Mouse (Mus musculus) MEL (cell line): ENCODE data around the gene Teddm1a. TPM values are rescaled to one million over a fixed set of nuclear protein-coding genes. Genes with fewer than 3 reads are reported as not detected.

ENCODE experiments used
- DNase-seq: peaks from one replicate; pipeline ENCODE4 v3.0.0; 2011; ENCODE audit warnings: low read depth, low spot score
- H3K27ac ChIP-seq: 2 replicates; pipeline ENCODE4 v1.5.1; 2012; ENCODE audit warnings: low read depth, mild to moderate bottlenecking, control low read depth, low read length, moderate library complexity; ENCODE audit not compliant: control insufficient read depth
- H3K27me3 ChIP-seq, 2 experiments: fragments of 150-350 bp in 1 of 2; sonication (generic) in 1 of 2; 2 replicates each; pipeline ENCODE4 v1.6.1; 2012; ENCODE audit warnings: low read length in 2 of 2, mild to moderate bottlenecking in 2 of 2, improper control_type of control experiment in 1 of 2, moderate library complexity in 1 of 2; ENCODE audit not compliant: insufficient read depth in 2 of 2, control insufficient read depth in 1 of 2
- H3K36me3 ChIP-seq, 2 experiments: 2 replicates each; pipeline ENCODE4 v1.6.1; 2012 to 2014; ENCODE audit warnings: low read length in 2 of 2, improper control_type of control experiment in 1 of 2, inconsistent platforms in 1 of 2, mild to moderate bottlenecking in 1 of 2; ENCODE audit not compliant: insufficient read depth in 2 of 2, control insufficient read depth in 1 of 2
- H3K4me1 ChIP-seq, 2 experiments: fragments of 150-350 bp in 1 of 2; sonication (generic) in 1 of 2; 2 replicates each; pipeline ENCODE4 v1.6.1; 2012; ENCODE audit warnings: low read length in 2 of 2, improper control_type of control experiment in 1 of 2, mild to moderate bottlenecking in 1 of 2; ENCODE audit not compliant: insufficient read depth in 2 of 2, control insufficient read depth in 1 of 2
- H3K4me3 ChIP-seq, 2 experiments: fragments of 150-350 bp in 1 of 2; sonication (generic) in 1 of 2; 2 replicates each; pipeline ENCODE4 v1.5.1; 2012; ENCODE audit warnings: low read depth in 2 of 2, low read length in 2 of 2, mild to moderate bottlenecking in 2 of 2, moderate library complexity in 2 of 2, control low read depth in 1 of 2, improper control_type of control experiment in 1 of 2; ENCODE audit not compliant: control insufficient read depth in 1 of 2, insufficient read depth in 1 of 2
- H3K79me2 ChIP-seq: 2 replicates; pipeline ENCODE4 v1.6.1; 2012; ENCODE audit warnings: mild to moderate bottlenecking, low read length, moderate library complexity; ENCODE audit not compliant: control insufficient read depth, poor library complexity, insufficient read depth
- H3K9ac ChIP-seq: 2 replicates; pipeline ENCODE4 v1.6.1; 2012; ENCODE audit warnings: low read depth, mild to moderate bottlenecking, control low read depth, low read length, moderate library complexity; ENCODE audit not compliant: control insufficient read depth, poor library complexity, severe bottlenecking
- H3K9me3 ChIP-seq: fragments of 150-350 bp; sonication (generic); replicated peaks from 2 replicates; pipeline ENCODE4 v1.6.1; 2012; ENCODE audit warnings: mild to moderate bottlenecking, low read length, improper control_type of control experiment, moderate library complexity; ENCODE audit not compliant: insufficient read depth
- BHLHE40 ChIP-seq: IDR thresholded peaks from 2 replicates; pipeline ENCODE4 v1.6.1; 2012; ENCODE audit warnings: low read depth, mild to moderate bottlenecking, inconsistent platforms, low read length, improper control_type of control experiment, borderline replicate concordance
- CHD1 ChIP-seq: IDR thresholded peaks from 2 replicates; pipeline ENCODE4 v1.6.1; 2012; ENCODE audit warnings: low read depth, mild to moderate bottlenecking, inconsistent platforms, low read length, improper control_type of control experiment
- CHD2 ChIP-seq: IDR thresholded peaks from 2 replicates; pipeline ENCODE4 v1.6.1; 2011; ENCODE audit warnings: low read length, improper control_type of control experiment
- CTCF ChIP-seq, 3 experiments: IDR thresholded peaks in 2 of 3; conservative IDR thresholded peaks in 1 of 3; 2 replicates each; pipeline ENCODE4 v1.5.1; 2011 to 2012; ENCODE audit warnings: low read length in 3 of 3, low read depth in 2 of 3, mild to moderate bottlenecking in 2 of 3, improper control_type of control experiment in 1 of 3, inconsistent platforms in 1 of 3, mixed read lengths in 1 of 3, moderate library complexity in 1 of 3; ENCODE audit not compliant: control insufficient read depth in 1 of 3, insufficient read depth in 1 of 3, poor library complexity in 1 of 3, severe bottlenecking in 1 of 3
- E2F4 ChIP-seq: IDR thresholded peaks from 2 replicates; pipeline ENCODE4 v1.6.1; 2011; ENCODE audit warnings: low read depth, low read length, improper control_type of control experiment, borderline replicate concordance
- EP300 ChIP-seq, 2 experiments: IDR thresholded peaks; 2 replicates each; pipeline ENCODE4 v1.6.1; 2011; ENCODE audit warnings: improper control_type of control experiment in 2 of 2, low read length in 2 of 2, low read depth in 1 of 2, mild to moderate bottlenecking in 1 of 2
- GATA1 ChIP-seq: IDR thresholded peaks from 2 replicates; pipeline ENCODE4 v1.6.1; 2011; ENCODE audit warnings: low read depth, low read length, improper control_type of control experiment
- JUND ChIP-seq: IDR thresholded peaks from 2 replicates; pipeline ENCODE4 v1.6.1; 2011; ENCODE audit warnings: low read depth, mild to moderate bottlenecking, improper control_type of control experiment, low read length
- KAT2A ChIP-seq: conservative IDR thresholded peaks from 2 replicates; pipeline ENCODE4 v1.6.1; 2012; ENCODE audit warnings: low read depth, low read length, improper control_type of control experiment, inconsistent platforms
- MAX ChIP-seq: IDR thresholded peaks from 2 replicates; pipeline ENCODE4 v1.6.1; 2011; ENCODE audit warnings: low read length, improper control_type of control experiment
- MAZ ChIP-seq: IDR thresholded peaks from 2 replicates; pipeline ENCODE4 v1.6.1; 2012; ENCODE audit warnings: low read depth, mild to moderate bottlenecking, inconsistent platforms, low read length, improper control_type of control experiment
- MEF2A ChIP-seq: IDR thresholded peaks from 2 replicates; pipeline ENCODE4 v1.6.1; 2014; ENCODE audit warnings: low read depth, mild to moderate bottlenecking, inconsistent platforms, low read length, improper control_type of control experiment; ENCODE audit not compliant: poor library complexity, insufficient replicate concordance, severe bottlenecking; ENCODE audit errors: extremely low read depth
- MXI1 ChIP-seq: IDR thresholded peaks from 2 replicates; pipeline ENCODE4 v1.6.1; 2011; ENCODE audit warnings: mild to moderate bottlenecking, low read depth, low read length, improper control_type of control experiment
- MYB ChIP-seq: IDR thresholded peaks from 2 replicates; pipeline ENCODE4 v1.6.1; 2011; ENCODE audit warnings: mild to moderate bottlenecking, low read depth, low read length, improper control_type of control experiment
- MYC ChIP-seq: IDR thresholded peaks from 2 replicates; pipeline ENCODE4 v1.6.1; 2011; ENCODE audit warnings: low read depth, mild to moderate bottlenecking, low read length, improper control_type of control experiment, moderate library complexity
- NRF1 ChIP-seq: IDR thresholded peaks from 2 replicates; pipeline ENCODE4 v1.6.1; 2014; ENCODE audit warnings: low read depth, mild to moderate bottlenecking, inconsistent platforms, low read length, improper control_type of control experiment, moderate library complexity; ENCODE audit not compliant: poor library complexity, insufficient read depth, severe bottlenecking
- RCOR1 ChIP-seq: IDR thresholded peaks from 2 replicates; pipeline ENCODE4 v1.6.1; 2012; ENCODE audit warnings: low read depth, mild to moderate bottlenecking, inconsistent platforms, low read length, improper control_type of control experiment
- SIN3A ChIP-seq: IDR thresholded peaks from 2 replicates; pipeline ENCODE4 v1.6.1; 2012; ENCODE audit warnings: low read length, improper control_type of control experiment, inconsistent platforms
- SMC3 ChIP-seq: IDR thresholded peaks from 2 replicates; pipeline ENCODE4 v1.6.1; 2011; ENCODE audit warnings: low read depth, low read length, improper control_type of control experiment
- TAL1 ChIP-seq: IDR thresholded peaks from 2 replicates; pipeline ENCODE4 v1.6.1; 2012; ENCODE audit warnings: mild to moderate bottlenecking, inconsistent platforms, low read length, moderate library complexity, mixed read lengths
- TBP ChIP-seq: IDR thresholded peaks from 2 replicates; pipeline ENCODE4 v1.8.0; 2011; ENCODE audit warnings: low read depth, low read length, improper control_type of control experiment
- ZC3H11A ChIP-seq: IDR thresholded peaks from 2 replicates; pipeline ENCODE4 v1.6.1; 2012; ENCODE audit warnings: low read depth, mild to moderate bottlenecking, inconsistent platforms, low read length, improper control_type of control experiment
- ZKSCAN1 ChIP-seq: IDR thresholded peaks from 2 replicates; pipeline ENCODE4 v1.6.1; 2012; ENCODE audit warnings: low read depth, mild to moderate bottlenecking, inconsistent platforms, low read length, improper control_type of control experiment, moderate library complexity
- ZNF384 ChIP-seq: IDR thresholded peaks from 2 replicates; pipeline ENCODE4 v1.6.1; 2012; ENCODE audit warnings: low read depth, mild to moderate bottlenecking, inconsistent platforms, low read length, improper control_type of control experiment
- polyA plus RNA-seq, 2 experiments: library from polyadenylated mRNA; stranded (reverse) in 1 of 2; unstranded in 1 of 2; fragments of >175 nt in 1 of 2; fragments of >200 nt in 1 of 2; gene quantifications; 2 replicates each; pipeline versions ENCODE4 v1.2.1 to v1.2.4; 2012; ENCODE audit warnings: low replicate concordance in 2 of 2, low read depth in 1 of 2; ENCODE audit not compliant: insufficient read length in 2 of 2, insufficient read depth in 1 of 2, missing spikeins in 1 of 2
- total RNA-seq: library from RNA; depleted of rRNA; stranded (reverse); fragments of 300-350 nt; gene quantifications from 2 replicates; pipeline ENCODE4 v1.2.3, GENCODE M21; 2012

Teddm1a gene
- total and polyA plus RNA-seq, 3 experiments: not detected

DNA sequence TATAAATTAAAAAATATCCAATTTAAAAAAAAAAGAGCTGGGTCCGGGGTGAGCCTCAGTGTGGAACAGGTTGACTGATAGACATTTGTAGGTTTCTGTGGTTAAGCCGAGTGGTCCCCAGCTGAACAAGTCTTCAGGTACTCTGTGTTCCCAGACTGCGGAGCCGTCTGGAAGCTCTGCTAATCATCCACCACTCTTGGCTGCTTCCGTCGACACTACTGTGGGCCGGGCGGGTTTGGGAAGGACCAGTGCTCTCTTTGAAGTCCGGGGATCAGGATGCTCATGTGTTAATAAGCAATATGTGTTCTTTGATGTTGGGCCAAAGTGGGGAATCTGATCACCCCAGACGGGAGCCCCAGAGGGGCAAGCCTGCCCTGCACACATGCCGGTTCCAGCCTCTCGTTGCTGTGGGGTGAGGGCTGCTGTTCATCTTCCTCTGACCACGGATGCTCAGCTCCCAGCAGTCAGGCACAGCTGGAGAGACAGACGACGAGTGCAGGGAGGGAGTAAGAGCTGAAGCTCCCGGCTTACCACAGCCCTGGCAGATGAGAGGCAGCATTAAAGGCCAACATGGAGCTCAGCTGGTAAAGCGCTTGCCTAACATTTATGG is 5.4 kb upstream of the Teddm1a start:
- Histone ChIP-seq H3K27me3 (peaks cover 0 to 1% of the 10 kb centered on the region in 2 experiments; a peak in 2 of 4 replicates), H3K4me1 (no peaks in the 10 kb centered on the region), H3K79me2 (no peaks in the 10 kb centered on the region), H3K9ac (no peak overlapping the region), H3K4me3 (no peak overlapping the region), H3K36me3 (no peaks in the 10 kb centered on the region), H3K27ac (no peak overlapping the region), H3K9me3 (no peaks in the 10 kb centered on the region)
- no peak for TF ChIP-seq RCOR1
- no peak for TF ChIP-seq TAL1
- no peak for TF ChIP-seq NRF1
- no peak for TF ChIP-seq GATA1
- TF ChIP-seq EP300 (IDR thresholded peaks at IDR 0.05; ENCODE audit: low read depth in 1 of 2, low read length in 2 of 2): no peak
- no peak for TF ChIP-seq MAZ
- TF ChIP-seq TBP: no peak
- no peak for TF ChIP-seq MAX
- no peak for TF ChIP-seq MYB
- no peak for TF ChIP-seq E2F4
- no peak for TF ChIP-seq SIN3A
- no peak for TF ChIP-seq CHD1
- TF ChIP-seq BHLHE40: no peak
- no peak for TF ChIP-seq KAT2A
- DNase-seq: no peak

- no peak overlapping the region for H3K27ac ChIP-seq
- H3K9me3 ChIP-seq: no peaks in the 10 kb centered on the region
- peaks cover 0 to 1% of the 10 kb centered on the region in 2 experiments; a peak in 2 of 4 replicates for H3K27me3 ChIP-seq
- H3K79me2 ChIP-seq: no peaks in the 10 kb centered on the region
- no peaks in the 10 kb centered on the region for H3K4me1 ChIP-seq
- TF ChIP-seq MXI1: no peak
- TF ChIP-seq ZKSCAN1: no peak
- no peak for TF ChIP-seq MYC
- TF ChIP-seq MEF2A: no peak
- no peak for TF ChIP-seq ZC3H11A
- TF ChIP-seq E2F4: no peak
- TF ChIP-seq CTCF (IDR thresholded peaks at IDR 0.05 in 2 of 3, conservative IDR thresholded peaks at IDR 0.05 in 1 of 3; ENCODE audit: control insufficient read depth in 1 of 3, insufficient read depth in 1 of 3, low read depth in 2 of 3, low read length in 3 of 3, poor library complexity in 1 of 3, severe bottlenecking in 1 of 3): no peak
- TF ChIP-seq JUND: no peak
- TF ChIP-seq CHD2: no peak
- TF ChIP-seq SMC3: no peak
- no peak for TF ChIP-seq ZNF384
- TF ChIP-seq SIN3A: no peak
- no peak for TF ChIP-seq MAX
- TF ChIP-seq BHLHE40: no peak
- no peak for DNase-seq
- no peak overlapping the region for H3K9ac ChIP-seq
- no peaks in the 10 kb centered on the region for H3K36me3 ChIP-seq
- H3K4me3 ChIP-seq: no peak overlapping the region
Measured at GRCm38 (mm10) chr1:153890121-153890520, 1.4 kb upstream of the Teddm1a start.
